Mouse (Mus musculus): ENCODE results near the gene Pld3.
"Not testable (repeated sequence)": the region's sequence is repeated elsewhere in the genome, so short reads cannot be mapped to it uniquely, and the experiment has no call there.

The Pld3 gene

GRCm38 (mm10) chr7:27520599-27520998 lies 32.4 kb downstream of the Pld3 start:
- DNase-seq: no peak

GRCm38 (mm10) chr7:27520104-27520503 lies 32.9 kb downstream of the Pld3 start:
- DNase-seq: no peak

- DNase-seq: no peak
These were observed 34.7 kb downstream of the Pld3 start for GRCm38 (mm10) chr7:27518314-27518713.

- DNase-seq: no peak
These were observed 38.1 kb downstream of the Pld3 start for GRCm38 (mm10) chr7:27514961-27515360.

GRCm38 (mm10) chr7:27510809-27511208 lies 42.2 kb downstream of the Pld3 start:
- no peak for DNase-seq

GRCm38 (mm10) chr7:27508648-27509005 lies 44.4 kb downstream of the Pld3 start:
- DNase-seq: peak; percentile 66 to 72

- peak; percentile 95 for DNase-seq
These were observed 45.0 kb downstream of the Pld3 start for GRCm38 (mm10) chr7:27507711-27508647.

GRCm38 (mm10) chr7:27506765-27507370 lies 46.1 kb downstream of the Pld3 start:
- DNase-seq: no peak

GRCm38 (mm10) chr7:27501620-27502019 lies 51.4 kb downstream of the Pld3 start:
- DNase-seq: no peak

- no peak for DNase-seq
These were observed 54.0 kb downstream of the Pld3 start, which contains the start of gene Prx for GRCm38 (mm10) chr7:27499036-27499435. Gene Prx (plus strand): TSS chr7:27499324.

GRCm38 (mm10) chr7:27494659-27495367 lies 58.2 kb downstream of the Pld3 start:
- not testable (repeated sequence) for DNase-seq

- DNase-seq: no peak
These were observed 59.6 kb downstream of the Pld3 start for GRCm38 (mm10) chr7:27493450-27493849.

GRCm38 (mm10) chr7:27493022-27493421 lies 60.0 kb downstream of the Pld3 start:
- no peak for DNase-seq

GRCm38 (mm10) chr7:27491856-27492255 lies 61.2 kb downstream of the Pld3 start:
- DNase-seq: no peak

- peak; percentile 90 to 92 for DNase-seq
These were observed 62.3 kb downstream of the Pld3 start for GRCm38 (mm10) chr7:27490543-27491329.

- no peak for DNase-seq
These were observed 62.8 kb downstream of the Pld3 start for GRCm38 (mm10) chr7:27490227-27490542.

GRCm38 (mm10) chr7:27489270-27489869 lies 63.6 kb downstream of the Pld3 start:
- DNase-seq: peak in 1 of 2 experiments; percentile 37

- DNase-seq: peak; percentile 58 to 79
These were observed 65.2 kb downstream of the Pld3 start for GRCm38 (mm10) chr7:27487740-27488268.

- DNase-seq: peak; percentile 99
These were observed 66.0 kb downstream of the Pld3 start, which contains the start of gene Sertad1 for GRCm38 (mm10) chr7:27486770-27487697. Gene Sertad1 (plus strand): TSS chr7:27486910.

- no peak for DNase-seq
These were observed 66.8 kb downstream of the Pld3 start for GRCm38 (mm10) chr7:27486102-27486769.
